Mouse (Mus musculus): ENCODE results near the gene Spta1. TPM values are rescaled to one million over a fixed set of nuclear protein-coding genes. Genes with fewer than 3 reads are reported as not detected.

Spta1 gene
- total RNA-seq, 2 experiments from 2014 or later = 0.39 to 0.83 TPM

GRCm38 (mm10) chr1:174251961-174252360 lies 79.4 kb downstream of the Spta1 start, which contains the start of gene Olfr419:
TSS of gene Olfr419 (minus strand) at chr1:174252061.
- no peak for DNase-seq (ENCODE audit: low spot score in 2 of 2)

- no peak for DNase-seq (ENCODE audit: low spot score in 2 of 2)
Measured at GRCm38 (mm10) chr1:174267816-174268215, 95.2 kb downstream of the Spta1 start.

GRCm38 (mm10) chr1:174269162-174269561 lies 96.6 kb downstream of the Spta1 start:
- no peak for DNase-seq (ENCODE audit: low spot score in 2 of 2)

- DNase-seq (ENCODE audit: low spot score in 2 of 2) = no peak
Measured at GRCm38 (mm10) chr1:174270643-174271042, 98.1 kb downstream of the Spta1 start.

Other genes with a start within 250 kb of the Spta1 start
- gene Mndal, start 230.3 kb upstream of the Spta1 start, total RNA-seq (2021) = 1 to 10 TPM; 6.1 to 7.1 TPM
- 1 to 10 TPM; 3.0 to 4.4 TPM for gene Ifi203, start 230.1 kb upstream of the Spta1 start, total RNA-seq (2021)
- gene Ifi202b, start 190.0 kb upstream of the Spta1 start, total RNA-seq (2021) = not detected
- gene Ifi205, start 141.0 kb upstream of the Spta1 start, total RNA-seq (2021) = 1 to 10 TPM; 1.3 to 1.7 TPM
- gene Olfr433, start 132.1 kb upstream of the Spta1 start, total RNA-seq (2021) = not detected
- gene Olfr432, start 123.6 kb upstream of the Spta1 start, total RNA-seq (2021) = not detected
- not detected for gene Olfr430, start 106.2 kb upstream of the Spta1 start, total RNA-seq (2021)
- gene Olfr429, start 88.4 kb upstream of the Spta1 start, total RNA-seq (2021) = not detected
- not detected for gene Olfr427, start 75.9 kb upstream of the Spta1 start, total RNA-seq (2021)
- not detected for gene Olfr231, start 51.6 kb upstream of the Spta1 start, total RNA-seq (2021)
- not detected for gene Olfr424, start 41.3 kb upstream of the Spta1 start, total RNA-seq (2021)
- gene Olfr420, start 17.1 kb upstream of the Spta1 start, total RNA-seq (2021) = not detected
- not detected for gene Olfr419, start 79.3 kb downstream of the Spta1 start, total RNA-seq (2021)
- gene Mptx1, start 157.7 kb downstream of the Spta1 start, total RNA-seq (2021) = not detected
- gene Olfr417, start 192.3 kb downstream of the Spta1 start, total RNA-seq (2021) = not detected
- gene Olfr248, start 218.3 kb downstream of the Spta1 start, total RNA-seq (2021) = not detected

All from gastrocnemius, postnatal 4 days (tissue).